Mouse (Mus musculus) frontal cortex, adult 2 months (tissue): ENCODE results near the gene Ets1. TPM values are rescaled to one million over a fixed set of nuclear protein-coding genes. Genes with fewer than 3 reads are reported as not detected.

Source experiments
- DNase-seq, 2 experiments: peaks; one replicate each; pipeline ENCODE4 v3.0.0; 2022; ENCODE audit warnings: low spot score in 1 of 2; ENCODE audit errors: extremely low spot score in 1 of 2
- polyA plus RNA-seq: library from polyadenylated mRNA; depleted of rRNA; stranded (reverse); fragments of >200 nt; gene quantifications from 2 replicates; pipeline ENCODE4 v1.2.3, GENCODE M21; 2012; rRNA removed

Ets1 gene
- polyA plus RNA-seq = 7.9 and 11.0 TPM in 2 replicates

- DNase-seq = no peak
Measured at GRCm38 (mm10) chr9:32635627-32636385, at the start of gene Ets1. Gene Ets1, plus strand, starts transcription at chr9:32636221.

GRCm38 (mm10) chr9:32589900-32590299 is 46.1 kb upstream of the Ets1 start:
- DNase-seq = peak; percentile 47 to 92

DNA sequence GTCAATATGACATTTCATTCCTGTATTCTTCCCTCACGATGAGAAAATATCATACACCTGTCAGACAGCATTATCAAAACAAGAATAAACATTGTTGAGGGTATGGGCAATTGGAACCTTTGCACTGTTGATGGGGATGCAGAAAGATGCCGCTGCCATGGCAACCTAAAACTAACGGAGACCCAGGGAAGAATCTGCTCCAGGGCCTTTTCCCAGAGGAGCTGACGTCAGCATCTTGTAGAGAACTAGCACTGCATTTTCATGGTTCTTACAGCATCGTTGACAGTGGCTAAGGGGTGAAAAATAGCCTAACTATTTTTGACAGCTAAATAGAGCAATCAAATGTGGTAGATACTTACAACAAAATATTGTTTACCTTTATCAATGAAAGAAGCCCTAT is 45.5 kb upstream of the Ets1 start:
- DNase-seq = no peak

DNA sequence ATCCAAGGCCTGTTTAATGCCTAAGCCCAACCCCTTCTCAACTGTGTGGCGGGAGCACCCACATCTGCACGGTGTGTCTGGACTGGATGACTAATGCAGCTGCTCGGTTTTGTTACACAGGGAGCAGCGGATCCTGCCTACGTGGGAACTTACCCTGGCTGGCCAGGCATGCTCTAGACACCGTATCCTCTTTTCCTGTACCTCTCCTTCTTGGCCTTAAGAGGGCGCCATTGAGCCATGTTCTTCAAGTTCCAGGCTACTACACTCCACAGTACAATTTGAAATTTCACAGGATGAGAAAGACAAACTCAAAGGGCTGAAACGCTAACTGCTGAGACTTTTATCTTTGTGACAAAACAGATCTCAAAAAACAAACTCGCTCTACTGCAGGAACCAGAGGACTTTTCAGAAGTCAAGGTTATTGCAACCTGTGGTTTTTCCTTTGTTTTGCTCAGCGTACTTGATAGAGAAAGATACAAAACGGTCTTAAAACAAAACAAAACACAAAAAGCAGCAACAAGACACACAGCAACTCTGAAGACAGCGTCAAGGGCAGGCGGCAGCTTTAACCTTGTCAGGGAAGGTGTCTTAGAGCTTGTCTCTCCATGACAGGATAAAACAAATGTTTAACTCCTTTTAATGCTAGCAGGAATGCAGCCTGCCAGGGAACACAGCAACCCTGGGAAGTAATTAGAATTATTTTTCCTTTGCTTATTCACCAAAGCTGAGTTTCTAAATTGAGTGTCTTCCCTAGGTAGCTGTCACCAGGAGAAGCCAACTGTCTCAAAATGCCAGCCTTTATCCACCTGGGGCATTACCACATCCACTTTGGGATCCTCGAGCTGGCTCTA is 44.1 kb upstream of the Ets1 start:
- peak; percentile 46 to 89 for DNase-seq

GRCm38 (mm10) chr9:32592583-32592890 is 43.5 kb upstream of the Ets1 start:
- DNase-seq = no peak

GRCm38 (mm10) chr9:32593816-32594215 is 42.2 kb upstream of the Ets1 start:
- no peak for DNase-seq

- no peak for DNase-seq
Measured at GRCm38 (mm10) chr9:32594346-32594745, 41.7 kb upstream of the Ets1 start.

DNA sequence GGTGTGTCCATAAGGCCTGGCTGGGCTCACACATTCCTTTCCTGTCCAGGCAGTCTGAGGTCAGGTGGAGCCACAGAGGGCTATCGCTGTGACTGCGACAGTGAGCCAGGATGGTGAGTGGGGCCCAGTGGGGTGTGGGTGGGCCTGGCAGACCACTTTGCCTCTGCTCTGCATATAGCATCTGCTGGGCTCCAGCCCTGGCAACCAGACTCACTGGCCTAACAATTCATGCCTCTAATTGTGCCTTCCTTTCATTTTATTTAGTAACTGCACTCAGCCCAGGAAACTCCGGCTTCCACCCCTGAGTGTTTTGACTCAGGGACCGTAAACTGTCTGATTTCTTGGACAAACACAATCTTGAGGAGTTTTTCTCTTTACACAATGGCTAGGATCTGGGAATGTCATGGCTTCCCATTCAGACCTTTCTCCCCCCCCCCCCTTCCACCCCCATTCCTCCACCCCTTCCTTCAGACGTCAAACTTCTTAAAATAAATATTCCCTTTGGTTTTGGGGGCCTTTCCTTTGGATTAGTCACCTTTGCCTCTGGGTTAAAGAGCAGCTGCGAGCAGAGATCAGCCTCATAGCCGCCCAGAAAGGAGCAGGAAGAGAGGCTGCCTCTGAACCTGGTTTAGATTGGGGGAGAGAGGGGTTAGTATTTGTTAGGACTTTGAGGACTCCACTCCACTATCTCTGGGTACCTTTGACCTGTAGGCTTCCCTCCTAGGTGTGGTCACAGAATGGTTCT is 40.8 kb upstream of the Ets1 start:
- no peak for DNase-seq

DNA sequence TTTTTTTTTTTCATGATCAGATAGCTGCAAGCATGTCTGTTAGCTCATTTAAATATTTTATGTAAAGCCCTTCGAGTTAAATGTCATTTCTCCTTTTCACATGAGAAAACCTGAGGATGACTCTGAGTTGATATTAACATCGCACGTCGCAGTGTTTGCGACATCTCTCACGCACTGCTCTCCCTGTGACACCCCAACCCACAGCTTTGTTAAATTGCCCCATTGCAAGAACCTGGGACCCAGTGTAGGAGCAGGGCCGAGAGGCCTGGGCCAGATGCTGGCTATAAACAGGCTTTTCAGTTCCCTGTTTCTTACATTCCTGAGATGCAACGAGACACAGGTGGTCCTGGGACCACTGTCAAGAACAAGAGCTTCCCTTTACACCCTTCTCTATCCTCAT is 39.7 kb upstream of the Ets1 start:
- no peak for DNase-seq

GRCm38 (mm10) chr9:32601953-32602352 is 34.1 kb upstream of the Ets1 start:
- no peak for DNase-seq

DNA sequence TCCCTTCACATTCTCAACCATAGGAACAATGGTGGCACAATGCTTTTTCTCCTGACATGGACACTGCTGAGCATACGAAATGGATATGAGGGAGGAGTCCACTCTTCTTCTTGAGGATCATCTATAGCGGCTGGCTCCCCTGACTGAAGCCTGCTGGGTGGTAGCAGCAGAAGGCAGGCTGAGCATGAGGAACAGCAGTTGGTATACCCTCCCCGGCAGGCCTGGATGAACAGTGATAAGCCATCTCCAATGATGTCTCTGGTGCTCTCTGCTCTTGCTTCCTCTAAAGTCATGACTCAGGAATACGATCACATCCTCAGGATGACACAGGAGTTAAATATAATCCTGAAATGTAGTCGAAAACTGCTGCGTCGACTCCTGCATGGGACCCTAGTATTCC is 32.9 kb upstream of the Ets1 start:
- DNase-seq = no peak

GRCm38 (mm10) chr9:32607218-32607617 is 28.8 kb upstream of the Ets1 start:
- DNase-seq = no peak

GRCm38 (mm10) chr9:32608831-32609610 is 27.0 kb upstream of the Ets1 start:
- no peak for DNase-seq

DNA sequence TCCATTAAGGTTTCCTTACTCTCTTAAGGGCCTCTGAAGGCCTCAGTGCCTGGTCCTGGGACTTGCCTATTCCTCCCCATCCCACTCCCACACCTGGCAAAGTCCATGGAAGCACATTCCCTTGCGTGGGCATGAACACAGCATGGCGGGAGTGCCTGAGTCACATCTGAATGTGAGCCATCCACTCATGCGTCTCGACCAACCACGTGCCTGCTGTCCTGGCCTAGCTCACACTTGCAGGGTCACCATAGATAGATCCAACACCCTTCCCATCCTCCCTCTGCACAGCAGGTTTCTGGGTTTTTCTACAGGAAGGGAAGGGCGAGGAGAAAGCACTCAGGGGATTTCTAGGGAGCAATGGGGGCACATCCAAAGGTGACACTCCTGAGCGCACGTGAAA is 25.8 kb upstream of the Ets1 start:
- DNase-seq = no peak

DNA sequence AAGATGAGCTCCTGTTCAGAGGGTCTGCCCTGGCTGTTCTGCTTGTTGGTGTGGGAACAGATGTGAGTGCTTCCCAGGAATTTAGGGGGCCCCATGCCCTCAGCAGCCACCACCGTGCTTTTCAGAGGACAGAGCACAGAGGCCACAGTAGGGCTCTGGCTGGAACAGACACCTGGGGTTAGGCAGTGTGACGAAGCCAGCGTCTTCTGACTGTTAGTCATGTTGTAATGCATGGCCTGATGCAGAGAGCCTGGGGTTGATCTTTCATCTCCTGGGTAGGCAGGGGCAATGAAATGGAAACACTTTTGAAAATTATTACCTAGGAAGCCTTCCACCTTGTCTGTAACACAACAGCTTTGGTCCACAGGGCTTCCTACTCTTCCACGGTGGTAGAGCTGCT is 25.4 kb upstream of the Ets1 start:
- DNase-seq = no peak

GRCm38 (mm10) chr9:32611340-32611739 is 24.7 kb upstream of the Ets1 start:
- no peak for DNase-seq

DNA sequence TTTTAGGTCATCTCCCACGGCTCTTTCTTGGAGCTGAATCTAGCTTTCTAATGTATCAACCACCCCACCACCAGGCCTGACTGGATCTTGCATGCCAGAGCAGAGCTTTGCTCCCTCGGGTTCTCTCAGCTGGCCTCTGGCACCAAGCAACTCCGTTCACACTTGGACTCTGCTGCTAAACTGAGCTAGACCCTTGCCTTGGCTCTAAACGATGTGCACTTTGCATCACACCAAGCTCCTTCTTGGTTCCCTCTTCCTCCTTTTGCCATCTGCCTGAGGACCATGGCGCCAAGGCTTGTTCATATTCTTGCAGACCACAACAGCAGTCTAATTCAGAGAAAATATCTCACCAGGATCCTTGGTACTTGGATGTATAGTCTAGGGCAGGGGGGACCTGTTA is 23.6 kb upstream of the Ets1 start:
- DNase-seq = no peak

GRCm38 (mm10) chr9:32612861-32613421 is 23.1 kb upstream of the Ets1 start:
- DNase-seq = no peak

DNA sequence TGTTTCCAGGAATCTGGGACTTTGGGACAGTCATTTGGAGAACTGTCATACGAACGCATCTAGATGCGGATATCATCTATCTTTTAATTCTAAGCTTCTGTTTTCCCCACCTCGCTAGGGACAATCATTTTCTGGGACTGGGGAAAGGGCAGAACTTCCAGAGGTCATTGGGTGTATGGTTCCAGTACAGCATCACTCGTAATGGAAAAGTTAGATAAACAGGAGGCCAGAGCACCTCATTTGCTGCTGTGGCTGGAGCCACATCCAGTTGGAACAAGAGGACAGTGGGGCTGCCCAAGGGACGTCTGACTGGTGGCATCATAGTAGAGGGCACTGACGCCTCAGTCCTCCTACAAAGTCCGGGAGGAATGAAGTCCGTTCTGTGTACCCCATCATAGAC is 21.8 kb upstream of the Ets1 start:
- no peak for DNase-seq

GRCm38 (mm10) chr9:32615461-32615860 is 20.6 kb upstream of the Ets1 start:
- DNase-seq = no peak
